Mouse (Mus musculus) G1E-ER4 (cell line): ENCODE measurements around the gene Pigb. TPM values are rescaled to one million over a fixed set of nuclear protein-coding genes. Genes with fewer than 3 reads are reported as not detected.

Experiments used
- GATA1 ChIP-seq: IDR thresholded peaks from one replicate; pipeline ENCODE4 v1.8.0; 2012; ENCODE audit warnings: low read length, inconsistent platforms
- polyA plus RNA-seq: library from polyadenylated mRNA; stranded (reverse); fragments of >175 nt; gene quantifications from 2 replicates; pipeline ENCODE4 v1.2.3, GENCODE M21; 2012

Pigb gene
- polyA plus RNA-seq, 1 experiment = 1.7 TPM

- no peak for TF ChIP-seq GATA1
Measured at GRCm38 (mm10) chr9:73014724-73015123, 25.5 kb downstream of the Pigb start.

DNA sequence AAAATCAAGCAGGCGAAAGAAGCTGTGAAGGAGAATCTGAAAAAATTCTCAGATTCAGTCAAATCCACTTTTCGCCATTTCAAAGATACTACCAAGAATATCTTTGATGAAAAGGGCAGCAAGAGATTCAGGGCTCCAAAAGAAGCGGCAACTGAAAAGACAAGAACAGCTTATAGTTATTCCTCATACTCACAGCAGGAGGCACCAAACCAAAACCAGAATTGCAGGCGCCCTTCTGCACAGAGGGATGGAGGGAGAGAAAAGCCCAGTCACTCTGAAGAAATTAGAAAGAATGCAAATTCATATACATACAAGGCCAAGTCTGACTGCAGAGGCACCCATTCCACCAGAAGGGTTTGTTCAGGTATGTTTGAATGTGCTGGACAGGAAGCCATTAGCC lies 27.5 kb downstream of the Pigb start:
- no peak for TF ChIP-seq GATA1

DNA sequence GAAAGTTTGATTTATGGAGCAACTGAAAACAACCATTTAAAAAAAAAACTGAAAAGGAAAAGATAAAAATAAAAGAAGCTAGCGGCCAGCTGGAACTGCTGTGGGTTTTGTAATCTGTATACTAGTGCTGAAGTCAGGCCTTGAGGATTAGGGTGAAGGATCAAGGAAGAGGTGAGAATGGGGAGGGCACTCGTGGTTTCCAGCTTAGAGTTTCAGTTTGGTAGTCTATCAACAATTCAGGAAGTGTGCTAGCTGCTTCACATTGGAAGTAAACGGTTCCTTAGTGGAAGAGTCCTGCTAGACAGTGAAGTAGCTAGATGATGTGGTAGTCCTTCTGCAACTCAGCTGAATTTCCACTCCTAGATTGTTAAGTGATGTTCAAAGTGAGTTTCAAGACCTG lies 31.8 kb downstream of the Pigb start:
- no peak for TF ChIP-seq GATA1

GRCm38 (mm10) chr9:73006175-73006574 lies 34.0 kb downstream of the Pigb start:
- no peak for TF ChIP-seq GATA1

- no peak for TF ChIP-seq GATA1
Measured at GRCm38 (mm10) chr9:73005106-73005505, 35.1 kb downstream of the Pigb start.

GRCm38 (mm10) chr9:73004076-73004475 lies 36.1 kb downstream of the Pigb start:
- no peak for TF ChIP-seq GATA1

GRCm38 (mm10) chr9:73002177-73002576 lies 38.0 kb downstream of the Pigb start:
- TF ChIP-seq GATA1 = no peak

- TF ChIP-seq GATA1 = no peak
Measured at GRCm38 (mm10) chr9:73001314-73002011, 38.7 kb downstream of the Pigb start.

GRCm38 (mm10) chr9:73000487-73000886 lies 39.7 kb downstream of the Pigb start:
- no peak for TF ChIP-seq GATA1

- no peak for TF ChIP-seq GATA1
Measured at GRCm38 (mm10) chr9:72996806-72997205, 43.4 kb downstream of the Pigb start.

- no peak for TF ChIP-seq GATA1
Measured at GRCm38 (mm10) chr9:72996167-72996566, 44.0 kb downstream of the Pigb start.

- no peak for TF ChIP-seq GATA1
Measured at GRCm38 (mm10) chr9:72992576-72992975, 47.6 kb downstream of the Pigb start.

GRCm38 (mm10) chr9:72991420-72991819 lies 48.8 kb downstream of the Pigb start:
- no peak for TF ChIP-seq GATA1

DNA sequence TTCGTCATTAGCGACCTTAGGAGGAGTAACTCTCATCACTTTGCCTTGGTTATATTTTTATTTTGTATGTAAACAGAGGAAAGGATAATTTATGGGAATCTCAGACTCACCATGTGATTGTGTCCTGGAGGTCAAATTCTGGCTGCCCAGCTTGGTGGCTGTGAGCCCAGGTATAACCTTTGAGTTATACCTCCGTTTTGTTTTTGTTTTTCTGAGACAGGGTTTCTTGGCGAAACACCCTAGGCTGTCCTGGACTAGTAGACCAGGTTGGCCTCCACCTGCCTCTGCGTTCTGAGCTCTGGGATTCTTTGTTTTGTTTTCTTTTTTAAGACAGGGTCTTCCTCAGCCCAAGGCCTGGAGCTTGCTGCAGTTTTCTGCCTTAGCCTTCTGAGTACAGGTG lies 51.5 kb downstream of the Pigb start:
- TF ChIP-seq GATA1 = no peak

DNA sequence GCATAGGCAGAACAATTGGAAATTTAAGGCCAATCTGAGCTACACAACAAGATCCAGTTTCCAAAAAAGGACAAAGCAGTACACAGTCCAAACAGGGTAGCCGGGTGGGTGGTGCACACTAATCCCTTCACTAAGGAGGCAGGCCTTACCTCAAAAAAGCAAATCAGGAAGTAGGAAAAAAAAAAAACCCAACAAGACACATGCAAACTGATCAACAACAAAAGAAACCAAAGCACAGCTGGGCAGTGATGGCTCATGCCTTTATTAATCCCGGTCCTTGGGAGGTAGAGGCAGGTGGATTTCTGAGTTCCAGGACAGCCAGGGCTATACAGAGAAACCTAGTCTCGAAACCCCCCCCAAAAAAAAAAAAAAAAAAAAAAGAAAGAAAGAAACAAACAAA lies 52.5 kb downstream of the Pigb start:
- no peak for TF ChIP-seq GATA1

DNA sequence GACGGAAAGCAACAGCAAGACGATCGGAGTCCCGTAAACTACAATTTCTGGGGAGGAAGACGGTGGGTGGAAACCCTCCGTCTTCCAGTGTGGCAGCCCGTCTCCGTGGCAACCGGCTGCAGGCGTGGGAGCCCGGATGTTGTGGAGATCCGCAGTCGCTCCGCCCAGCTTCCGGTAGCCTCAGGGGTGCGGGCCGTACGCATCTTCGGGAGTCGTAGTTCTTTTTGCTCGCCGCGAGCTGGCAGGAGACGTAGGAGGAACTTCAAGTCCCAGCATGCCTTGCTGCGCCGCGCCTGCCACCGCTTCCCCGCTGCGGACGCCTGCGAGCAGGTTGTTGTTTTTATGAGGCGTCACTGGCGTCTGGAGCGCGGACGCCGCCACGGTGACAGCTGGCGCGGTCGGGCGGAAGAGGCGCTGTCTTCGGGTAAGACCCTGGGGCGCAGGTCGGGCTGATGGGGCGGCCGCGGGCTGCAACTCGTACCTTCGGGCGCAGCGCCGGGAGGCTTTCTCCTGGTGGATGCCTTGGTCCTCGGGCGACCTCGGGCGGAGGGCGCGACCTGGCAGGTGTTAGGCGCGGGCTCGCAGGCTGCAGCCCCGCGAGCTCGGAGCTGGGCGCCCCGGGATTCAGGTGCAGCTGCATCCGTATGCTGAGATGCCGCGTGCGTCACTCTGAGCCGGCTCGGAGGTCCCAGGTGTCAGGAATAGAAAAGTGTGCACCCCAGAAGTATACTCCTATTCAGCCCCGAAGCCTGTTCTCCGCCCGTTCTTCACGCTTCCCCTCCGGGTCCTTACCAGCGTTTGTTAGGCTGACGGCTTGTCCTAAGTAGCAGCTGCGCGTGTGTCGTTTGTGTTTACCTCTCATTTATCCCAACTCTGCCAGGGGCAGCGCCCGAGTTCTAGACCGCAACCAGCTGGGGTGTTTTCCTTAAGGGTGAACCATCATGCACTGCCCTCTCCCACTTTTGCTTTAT lies 54.6 kb downstream of the Pigb start, which contains the start of the genes Ccpg1os and Ccpg1:
Gene Ccpg1os (minus strand): TSS at position 133 of the 971 bp plus-strand sequence.
Gene Ccpg1 (plus strand): TSS at position 180 of the 971 bp plus-strand sequence.
- TF ChIP-seq GATA1 = no peak

GRCm38 (mm10) chr9:72983066-72983465 lies 57.1 kb downstream of the Pigb start:
- no peak for TF ChIP-seq GATA1

GRCm38 (mm10) chr9:72975242-72975641 lies 64.9 kb downstream of the Pigb start:
- no peak for TF ChIP-seq GATA1
